Mouse (Mus musculus): ENCODE data around the gene Farsa.

DNA sequence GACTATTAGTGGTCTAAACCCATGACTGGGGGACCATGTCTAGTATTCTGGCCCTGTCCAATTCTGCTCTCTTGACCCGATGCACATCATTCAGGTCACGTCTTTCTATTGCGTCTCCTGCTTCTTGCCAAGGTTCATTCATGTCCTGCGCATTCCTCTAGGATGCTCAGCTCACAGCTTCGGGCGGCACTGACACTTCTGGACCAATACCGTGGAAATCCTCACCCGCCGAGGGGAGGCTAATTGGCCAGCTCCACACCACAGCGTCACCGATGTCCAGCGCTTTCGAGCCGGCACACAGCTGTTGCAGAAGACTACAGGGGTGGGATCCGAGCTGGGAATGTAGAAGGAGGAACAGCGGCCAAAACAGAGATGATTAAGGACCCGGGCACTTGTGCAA is 40.7 kb upstream of the Farsa start:
- no peak for TF ChIP-seq EP300 (IDR thresholded peaks at IDR 0.05; ENCODE audit: low read depth)
- TF ChIP-seq CTCF (IDR thresholded peaks at IDR 0.05; ENCODE audit: low read depth): no peak
